Mouse (Mus musculus) neural tube, embryonic 14.5 days (tissue): ENCODE measurements around the gene Kntc1. TPM values are rescaled to one million over a fixed set of nuclear protein-coding genes. Genes with fewer than 3 reads are reported as not detected.

Experiments
- ATAC-seq: fragments of 200-750 bp; cut with Nextera tagmentation; 2 replicates; pipeline ENCODE4 v1.8.0; 2017; ENCODE audit warnings: low read depth, mild to moderate bottlenecking, moderate TSS enrichment, moderate library complexity
- H3K27ac ChIP-seq: fragments of 300-500 bp; sonication (generic); 2 replicates; pipeline ENCODE4 v1.5.1; 2014; ENCODE audit warnings: low read depth, mild to moderate bottlenecking, control low read depth, low read length, moderate library complexity, mixed read lengths
- H3K27me3 ChIP-seq: fragments of 300-500 bp; sonication (generic); 2 replicates; pipeline ENCODE4 v1.6.1; 2014; ENCODE audit warnings: low read length; ENCODE audit not compliant: control insufficient read depth, insufficient read depth
- H3K36me3 ChIP-seq: fragments of 300-500 bp; sonication (generic); 2 replicates; pipeline ENCODE4 v1.6.1; 2014; ENCODE audit warnings: low read length, mixed read lengths; ENCODE audit not compliant: control insufficient read depth, insufficient read depth
- H3K4me1 ChIP-seq: fragments of 300-500 bp; sonication (generic); 2 replicates; pipeline ENCODE4 v1.6.1; 2014; ENCODE audit warnings: low read length; ENCODE audit not compliant: control insufficient read depth, insufficient read depth
- H3K4me2 ChIP-seq: fragments of 300-500 bp; sonication (generic); 2 replicates; pipeline ENCODE4 v1.6.1; 2014; ENCODE audit warnings: mild to moderate bottlenecking, low read depth, low read length, control low read depth
- H3K4me3 ChIP-seq: fragments of 300-500 bp; sonication (generic); 2 replicates; pipeline ENCODE4 v1.5.1; 2014; ENCODE audit warnings: low read depth, low read length, control low read depth, mixed read lengths
- H3K9ac ChIP-seq: fragments of 300-500 bp; sonication (generic); replicated peaks from 2 replicates; pipeline ENCODE4 v1.6.1; 2014; ENCODE audit warnings: low read depth, mild to moderate bottlenecking, control low read depth, low read length, mixed read lengths
- H3K9me3 ChIP-seq: fragments of 300-500 bp; sonication (generic); 2 replicates; pipeline ENCODE4 v1.6.1; 2016; ENCODE audit warnings: low read length; ENCODE audit not compliant: control insufficient read depth
- WGBS: fragments of 180-500 bp; shearing (Covaris S2); extraction: QIAGEN DNeasy Blood & Tissue Kit; methylation state at CpG from one replicate; pipeline ENCODE4 v1.1.7; 2014; 5-methylcytosine and 5-hydroxymethylcytosine counted together
- polyA plus RNA-seq: library from polyadenylated mRNA; unstranded; fragments of >200 nt; fragmentation: Nextera tagmentation; extraction: Ambion mirVana; gene quantifications from 2 replicates; pipeline ENCODE4 v1.2.1, GENCODE M21; 2014

Kntc1 gene
- polyA plus RNA-seq, 1 experiment from 2014 or later: 4.3 TPM

DNA sequence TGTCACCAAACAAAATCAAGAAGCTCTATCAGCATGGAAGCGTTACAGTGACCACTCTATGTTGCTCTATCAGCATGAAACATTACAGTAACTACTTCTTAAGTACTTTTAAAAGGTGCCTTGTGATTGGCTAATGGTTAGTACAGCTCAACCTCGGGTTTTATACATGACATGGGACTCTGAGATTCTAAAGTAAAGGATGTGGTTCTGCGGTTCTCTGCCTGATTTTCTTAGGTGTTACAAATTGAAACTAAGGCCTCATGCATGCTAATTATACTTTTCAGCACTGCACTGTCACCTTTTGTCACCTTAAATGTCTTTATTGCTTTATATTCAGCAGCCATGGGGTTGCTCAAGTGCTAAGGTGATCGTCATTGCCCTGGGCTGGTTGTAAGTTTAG is 32.3 kb downstream of the Kntc1 start:
- no peaks in the 10 kb centered on the region for H3K36me3 ChIP-seq
- no peaks in the 10 kb centered on the region for H3K9me3 ChIP-seq
- no peak overlapping the region for H3K27ac ChIP-seq
- H3K4me2 ChIP-seq: no peak overlapping the region
- no peak for ATAC-seq
- no peaks in the 10 kb centered on the region for H3K27me3 ChIP-seq
- no peaks in the 10 kb centered on the region for H3K4me1 ChIP-seq
- H3K4me3 ChIP-seq: no peak overlapping the region
- WGBS: 89% methylated on average over 4 of the region's 4 CpGs
- no peak overlapping the region for H3K9ac ChIP-seq

DNA sequence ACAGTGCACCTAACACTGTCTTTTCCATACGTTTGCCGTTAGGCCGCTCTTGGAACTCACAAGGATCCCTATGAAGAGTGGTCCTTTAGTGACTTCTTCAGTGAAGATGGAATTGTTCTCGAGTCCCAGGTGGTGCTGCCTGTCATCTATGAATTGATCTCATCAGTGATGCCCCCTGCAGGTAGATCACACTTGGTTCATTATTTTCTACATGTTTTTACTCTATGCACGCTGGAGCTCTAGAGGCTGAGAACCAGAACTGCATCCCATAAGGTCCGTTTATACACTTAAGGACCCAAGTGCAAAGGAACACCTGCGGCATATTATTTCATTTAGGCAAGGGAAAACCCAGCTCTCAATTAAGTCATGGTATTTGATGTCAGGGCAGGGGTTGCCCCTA is 39.5 kb downstream of the Kntc1 start:
- no peak overlapping the region for H3K27ac ChIP-seq
- no peak overlapping the region for H3K4me3 ChIP-seq
- ATAC-seq: no peak
- no peaks in the 10 kb centered on the region for H3K9me3 ChIP-seq
- no peaks in the 10 kb centered on the region for H3K27me3 ChIP-seq
- 96% methylated on average over 7 of the region's 7 CpGs for WGBS
- no peak overlapping the region for H3K9ac ChIP-seq
- no peaks in the 10 kb centered on the region for H3K4me1 ChIP-seq
- H3K36me3 ChIP-seq: no peaks in the 10 kb centered on the region
- no peak overlapping the region for H3K4me2 ChIP-seq

DNA sequence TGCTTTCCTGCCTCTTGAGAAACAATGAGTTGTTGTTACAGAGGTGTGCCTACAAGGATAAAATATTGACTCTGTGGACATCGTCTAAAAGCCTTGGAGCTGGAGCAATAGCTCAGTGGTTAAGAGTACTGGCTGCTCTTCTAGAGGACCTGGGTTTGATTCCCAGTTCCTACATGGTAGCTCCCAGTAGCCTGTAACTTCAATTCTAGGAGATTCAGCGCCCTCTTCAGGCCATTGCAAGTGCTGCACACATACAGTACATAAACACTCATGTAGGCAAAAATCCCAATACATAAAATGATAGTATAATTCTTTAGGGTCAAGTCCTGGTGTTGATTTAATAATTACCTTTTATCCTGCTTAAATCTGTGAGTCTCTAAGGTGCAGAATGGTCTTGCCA is 43.6 kb downstream of the Kntc1 start:
- ATAC-seq: no peak
- WGBS: 83% methylated on average over 2 of the region's 2 CpGs
- no peaks in the 10 kb centered on the region for H3K36me3 ChIP-seq

DNA sequence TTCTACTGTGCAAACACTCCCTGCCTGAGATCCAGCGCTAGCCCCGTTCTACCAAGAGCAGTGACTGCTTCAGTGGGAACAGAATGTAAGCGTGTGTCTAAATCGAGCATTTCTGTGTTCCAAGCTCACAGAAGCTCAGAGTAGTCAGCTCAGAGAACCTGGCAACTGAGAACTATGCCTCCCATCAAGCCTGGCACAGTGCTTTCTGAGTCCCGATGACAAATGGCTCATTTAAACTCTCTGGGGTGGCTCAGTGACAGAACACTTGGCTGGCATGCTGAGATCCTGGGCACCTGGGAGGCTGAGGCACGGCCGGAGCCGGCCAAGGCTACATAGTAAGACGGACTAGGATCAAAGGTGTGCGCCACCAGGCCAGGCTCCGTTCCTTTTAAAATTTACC is 56.8 kb downstream of the Kntc1 start:
- no peak for ATAC-seq
- Histone ChIP-seq H3K9ac (no peak overlapping the region), H3K4me1 (no peaks in the 10 kb centered on the region), H3K36me3 (no peaks in the 10 kb centered on the region), H3K4me2 (no peak overlapping the region), H3K4me3 (no peak overlapping the region), H3K9me3 (no peaks in the 10 kb centered on the region), H3K27me3 (no peaks in the 10 kb centered on the region), H3K27ac (no peak overlapping the region)
- 87% methylated on average over 11 of the region's 11 CpGs for WGBS

More for the DNA sequence above, 43.6 kb downstream of the Kntc1 start:
- no peak overlapping the region for H3K9ac ChIP-seq
- H3K4me1 ChIP-seq: no peaks in the 10 kb centered on the region
- no peaks in the 10 kb centered on the region for H3K9me3 ChIP-seq
- no peak overlapping the region for H3K27ac ChIP-seq
- no peak overlapping the region for H3K4me3 ChIP-seq
- H3K27me3 ChIP-seq: no peaks in the 10 kb centered on the region
- H3K4me2 ChIP-seq: no peak overlapping the region

DNA sequence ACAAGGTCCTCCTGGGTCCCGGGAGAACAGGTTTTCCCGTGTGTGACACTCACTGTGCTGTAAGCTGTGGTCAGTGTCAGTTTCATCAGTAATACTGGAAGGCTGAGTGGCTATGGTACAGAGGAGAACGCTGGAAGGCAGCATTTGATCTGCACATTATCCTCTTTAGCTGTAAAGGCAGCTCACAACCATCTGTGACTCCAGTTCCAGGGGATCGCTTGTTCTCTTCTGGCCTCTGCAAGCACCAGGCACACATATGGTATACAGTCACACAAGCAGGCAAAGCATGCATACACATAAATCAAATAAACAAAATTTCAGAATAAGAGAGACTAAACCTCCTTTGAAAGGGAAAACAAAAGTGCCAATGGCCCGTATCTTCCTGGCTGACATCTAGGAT is 59.0 kb downstream of the Kntc1 start:
- H3K4me1 ChIP-seq: no peaks in the 10 kb centered on the region
- H3K9ac ChIP-seq: no peak overlapping the region
- H3K27me3 ChIP-seq: no peaks in the 10 kb centered on the region
- no peak overlapping the region for H3K27ac ChIP-seq
- H3K4me3 ChIP-seq: no peak overlapping the region
- no peak overlapping the region for H3K4me2 ChIP-seq
- 86% methylated on average over 5 of the region's 5 CpGs for WGBS
- no peak for ATAC-seq
- no peaks in the 10 kb centered on the region for H3K9me3 ChIP-seq
- H3K36me3 ChIP-seq: no peaks in the 10 kb centered on the region

DNA sequence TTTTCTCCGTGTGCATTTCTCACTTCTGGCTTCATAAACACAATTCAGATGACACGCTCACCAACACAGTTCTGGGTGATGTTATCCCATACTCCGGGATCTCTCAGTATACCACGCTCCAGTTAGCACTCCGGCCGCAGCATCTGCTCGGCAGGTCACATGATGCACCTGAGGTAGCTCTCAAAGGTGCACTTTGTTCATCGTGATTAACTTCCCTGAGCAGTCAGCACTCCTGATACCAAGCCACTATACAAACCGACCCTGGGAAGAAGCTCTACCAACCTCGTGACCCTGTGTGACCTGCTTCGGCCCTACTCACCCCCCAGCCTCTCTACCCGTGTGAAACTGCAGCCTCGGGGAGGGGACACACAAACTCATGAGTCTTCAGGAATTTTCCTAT is 59.6 kb downstream of the Kntc1 start:
- H3K27me3 ChIP-seq: no peaks in the 10 kb centered on the region
- H3K36me3 ChIP-seq: no peaks in the 10 kb centered on the region
- no peak overlapping the region for H3K9ac ChIP-seq
- ATAC-seq: no peak
- H3K4me1 ChIP-seq: no peaks in the 10 kb centered on the region
- no peak overlapping the region for H3K4me2 ChIP-seq
- H3K27ac ChIP-seq: no peak overlapping the region
- no peaks in the 10 kb centered on the region for H3K9me3 ChIP-seq
- 87% methylated on average over 13 of the region's 13 CpGs for WGBS
- H3K4me3 ChIP-seq: no peak overlapping the region

DNA sequence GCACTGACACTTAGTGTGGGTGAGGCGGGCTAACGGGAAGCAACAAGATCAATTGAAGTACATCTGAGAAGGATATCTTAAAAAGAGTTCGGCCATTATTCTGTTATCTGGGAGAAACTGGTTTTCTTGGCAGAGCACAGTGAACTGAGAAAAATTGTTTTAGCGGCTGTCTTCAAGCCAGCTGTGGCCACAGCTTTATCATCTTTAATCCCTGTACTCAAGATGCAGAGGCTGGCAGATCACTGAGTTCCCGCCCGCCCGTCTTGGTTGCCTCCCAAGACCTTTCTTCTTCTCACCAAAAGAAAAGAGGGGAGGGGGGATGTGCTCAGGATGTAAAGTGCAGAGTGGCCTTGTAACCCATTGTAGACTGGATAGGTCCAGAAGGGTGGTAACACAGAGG is 67.4 kb downstream of the Kntc1 start:
- WGBS: 90% methylated on average over 7 of the region's 7 CpGs
- Histone ChIP-seq H3K4me2 (no peak overlapping the region), H3K36me3 (no peaks in the 10 kb centered on the region), H3K4me3 (no peak overlapping the region), H3K4me1 (no peaks in the 10 kb centered on the region), H3K9me3 (no peaks in the 10 kb centered on the region), H3K27ac (no peak overlapping the region), H3K27me3 (no peaks in the 10 kb centered on the region), H3K9ac (no peak overlapping the region)
- no peak for ATAC-seq

DNA sequence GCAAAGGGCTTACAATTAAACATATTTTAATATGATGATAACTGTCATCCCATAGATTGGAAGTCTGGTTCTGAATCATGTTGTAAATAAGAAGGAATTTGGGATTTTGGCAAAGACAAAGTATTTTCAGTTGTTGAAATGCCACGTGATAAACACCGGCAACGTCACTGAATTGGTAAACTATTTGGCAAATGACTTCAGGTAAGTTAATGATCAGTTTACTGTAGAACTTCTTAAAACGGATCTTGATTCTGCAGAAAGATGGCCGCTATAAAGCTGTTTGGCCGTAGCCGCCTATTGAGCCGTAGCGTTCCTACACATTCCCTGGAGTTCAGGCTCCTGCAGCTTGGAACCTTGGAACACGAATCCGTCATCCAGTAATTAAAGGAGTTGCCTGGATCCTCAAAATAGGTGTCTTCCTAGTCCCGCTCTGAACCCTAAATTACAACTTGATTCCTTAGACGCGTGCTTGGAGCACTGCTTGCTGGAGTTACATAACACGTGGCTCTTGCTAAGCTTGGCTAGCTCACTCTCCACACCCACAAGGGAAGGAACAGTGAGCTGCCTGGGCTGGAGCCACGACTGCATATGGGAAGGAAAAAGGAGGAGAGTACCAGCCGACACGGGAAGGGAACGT is 69.5 kb downstream of the Kntc1 start:
- H3K4me2 ChIP-seq: no peak overlapping the region
- WGBS: 92% methylated on average over 19 of the region's 19 CpGs
- no peak for ATAC-seq
- no peaks in the 10 kb centered on the region for H3K9me3 ChIP-seq
- H3K4me1 ChIP-seq: no peaks in the 10 kb centered on the region
- no peak overlapping the region for H3K4me3 ChIP-seq
- no peaks in the 10 kb centered on the region for H3K36me3 ChIP-seq
- no peaks in the 10 kb centered on the region for H3K27me3 ChIP-seq
- H3K27ac ChIP-seq: no peak overlapping the region
- no peak overlapping the region for H3K9ac ChIP-seq

DNA sequence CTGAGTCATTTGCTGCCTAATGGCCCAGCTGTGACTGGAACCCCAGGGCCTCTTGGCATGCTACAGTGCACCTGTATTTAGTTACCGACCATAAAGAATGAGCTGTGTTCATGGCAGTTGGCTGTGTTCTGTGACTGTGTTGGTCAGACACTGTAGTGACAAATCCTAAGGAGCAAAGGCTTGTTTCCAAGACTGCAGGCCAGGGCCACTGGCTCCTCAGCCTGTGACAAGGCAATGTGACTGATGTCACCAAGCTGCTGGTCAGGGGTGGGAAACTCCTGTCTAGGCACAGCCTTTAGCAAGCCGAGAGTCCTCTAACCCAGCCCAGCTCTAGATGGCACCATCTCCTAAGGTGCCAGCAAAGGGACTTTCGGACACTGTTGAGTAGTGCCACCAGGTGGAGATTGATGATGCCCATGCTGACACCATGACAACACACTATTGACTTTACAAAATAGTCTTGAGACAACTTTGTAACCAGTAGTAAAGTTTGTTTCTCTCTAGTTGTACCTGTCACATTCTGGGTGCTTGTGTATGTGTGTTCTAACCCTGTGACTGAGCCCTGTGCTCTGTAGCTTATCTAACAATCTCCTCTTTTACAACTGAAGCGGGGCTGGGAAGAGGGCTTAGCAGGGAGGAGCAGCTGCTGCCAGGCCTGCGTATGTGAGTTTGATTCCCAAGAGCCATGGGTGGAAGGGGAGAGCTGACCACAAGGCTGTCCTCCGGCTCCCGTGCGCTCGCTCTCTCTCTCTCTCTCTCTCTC is 71.2 kb downstream of the Kntc1 start:
- ATAC-seq: no peak
- Histone ChIP-seq H3K27me3 (no peaks in the 10 kb centered on the region), H3K4me2 (no peak overlapping the region), H3K36me3 (no peaks in the 10 kb centered on the region), H3K27ac (no peak overlapping the region), H3K9me3 (no peaks in the 10 kb centered on the region), H3K9ac (no peak overlapping the region), H3K4me3 (no peak overlapping the region), H3K4me1 (no peaks in the 10 kb centered on the region)
- 80% methylated on average over 9 of the region's 9 CpGs for WGBS
